Comparison of ENCODE assay signal across 9 mouse cellular contexts in genomic region chr19:5164380-5164779, GRCm38 (mm10). TPM values are rescaled to one million over a fixed set of nuclear protein-coding genes. Genes with fewer than 3 reads are reported as not detected.
DNase-seq lines count a peak whose midpoint lies in the region; ATAC-seq and TF ChIP-seq lines count a peak whose summit lies in the region.
"Had no signal": no experiment of that assay in that cellular context is flagged by ENCODE, and none has a peak within 500 bp of the region (broad histone marks: within the 10 kb centered on the region; RNA-seq: fewer than 3 reads in every experiment).

No protein-coding gene starts in this region.

- H3K27ac ChIP-seq in forebrain, postnatal 0 days (ENCODE audit: low read depth, low read length): no peak overlapping the region
- no peak overlapping the region for H3K27ac ChIP-seq in forebrain, embryonic 15.5 days (replicated peaks)
- H3K27ac ChIP-seq in stomach, postnatal 0 days (replicated peaks): no peak overlapping the region
- H3K27ac ChIP-seq in forebrain, embryonic 13.5 days: no peak overlapping the region
- H3K27ac ChIP-seq: limb, embryonic 13.5 days had no signal

- 0 out of 2 replicates have a peak, but pooled peaks cover 3% of the 10 kb centered on the region for H3K36me3 ChIP-seq in forebrain, postnatal 0 days (ENCODE audit: insufficient read depth)
- H3K36me3 ChIP-seq in forebrain, embryonic 15.5 days: 0 out of 2 replicates have a peak, but pooled peaks cover 3% of the 10 kb centered on the region
- 0 out of 2 replicates have a peak, but pooled peaks cover 3% of the 10 kb centered on the region for H3K36me3 ChIP-seq in stomach, postnatal 0 days (ENCODE audit: control insufficient read depth, insufficient read depth, low read length)
- H3K36me3 ChIP-seq in forebrain, embryonic 13.5 days (ENCODE audit: poor library complexity, severe bottlenecking): no peaks in the 10 kb centered on the region

- 62% methylated on average over 2 of the region's 2 CpGs for WGBS in forebrain, postnatal 0 days
- 60% methylated on average over 2 of the region's 2 CpGs for WGBS in forebrain, embryonic 15.5 days
- WGBS in stomach, postnatal 0 days: 67% methylated on average over 2 of the region's 2 CpGs
- WGBS in forebrain, embryonic 13.5 days: 66% methylated on average over 2 of the region's 2 CpGs

- H3K27me3 ChIP-seq in forebrain, postnatal 0 days (ENCODE audit: insufficient read depth, low read length): no peaks in the 10 kb centered on the region
- H3K27me3 ChIP-seq in forebrain, embryonic 15.5 days: no peaks in the 10 kb centered on the region
- H3K27me3 ChIP-seq in stomach, postnatal 0 days (ENCODE audit: control insufficient read depth, insufficient read depth, low read length): no peaks in the 10 kb centered on the region
- no peaks in the 10 kb centered on the region for H3K27me3 ChIP-seq in forebrain, embryonic 13.5 days
- H3K27me3 ChIP-seq: limb, embryonic 13.5 days had no signal

- ATAC-seq in forebrain, postnatal 0 days: no peak
- ATAC-seq in forebrain, embryonic 15.5 days (replicated peaks): no peak
- peak; percentile 40; the same call in 1 of the 2 replicates for ATAC-seq in granulocyte monocyte progenitor cell, adult 5-6 weeks (replicated peaks; ENCODE audit: poor library complexity, severe bottlenecking)
- ATAC-seq in stomach, postnatal 0 days (ENCODE audit: low FRiP score, low TSS enrichment): no peak
- ATAC-seq in forebrain, embryonic 13.5 days: no peak

- peak; percentile 12 for DNase-seq in forebrain, postnatal 0 days
- DNase-seq in right cerebral cortex, postnatal 4 days: peak; percentile 33
- no peak for DNase-seq in right cerebral cortex, adult 2 months (ENCODE audit: low spot score in 2 of 2)
- DNase-seq in stomach, postnatal 0 days (ENCODE audit: low spot score): peak; percentile 22
- no peak for DNase-seq in right cerebral cortex, postnatal 36 days (ENCODE audit: low spot score in 2 of 2)

- no peak for TF ChIP-seq EP300 in stomach, postnatal 0 days (optimal IDR thresholded peaks at IDR 0.05)

- H3K4me2 ChIP-seq in forebrain, postnatal 0 days (ENCODE audit: low read depth): no peak overlapping the region
- H3K4me2 ChIP-seq in forebrain, embryonic 15.5 days (replicated peaks): no peak overlapping the region
- H3K4me2 ChIP-seq in stomach, postnatal 0 days (replicated peaks; ENCODE audit: low read depth): no peak overlapping the region
- no peak overlapping the region for H3K4me2 ChIP-seq in forebrain, embryonic 13.5 days
- H3K4me2 ChIP-seq: limb, embryonic 13.5 days had no signal

- no peaks in the 10 kb centered on the region for H3K4me1 ChIP-seq in forebrain, postnatal 0 days (ENCODE audit: insufficient read depth)
- no peaks in the 10 kb centered on the region for H3K4me1 ChIP-seq in forebrain, embryonic 15.5 days
- no peaks in the 10 kb centered on the region for H3K4me1 ChIP-seq in stomach, postnatal 0 days (replicated peaks; ENCODE audit: control insufficient read depth, insufficient read depth)
- H3K4me1 ChIP-seq in forebrain, embryonic 13.5 days: no peaks in the 10 kb centered on the region
- H3K4me1 ChIP-seq: limb, embryonic 13.5 days had no signal

- H3K4me3 ChIP-seq in forebrain, postnatal 0 days (ENCODE audit: low read depth, low read length): no peak overlapping the region
- H3K4me3 ChIP-seq in forebrain, embryonic 15.5 days: no peak overlapping the region
- H3K4me3 ChIP-seq in stomach, postnatal 0 days (ENCODE audit: low read depth, low read length): no peak overlapping the region
- H3K4me3 ChIP-seq in forebrain, embryonic 13.5 days: no peak overlapping the region
- H3K4me3 ChIP-seq: limb, embryonic 13.5 days had no signal

- no peaks in the 10 kb centered on the region for H3K9me3 ChIP-seq in forebrain, postnatal 0 days (ENCODE audit: low read length)
- no peaks in the 10 kb centered on the region for H3K9me3 ChIP-seq in forebrain, embryonic 15.5 days
- H3K9me3 ChIP-seq in stomach, postnatal 0 days (ENCODE audit: control insufficient read depth, low read length): no peaks in the 10 kb centered on the region
- H3K9me3 ChIP-seq in forebrain, embryonic 13.5 days (replicated peaks): no peaks in the 10 kb centered on the region
- H3K9me3 ChIP-seq: limb, embryonic 13.5 days had no signal

- peak; percentile 52 for TF ChIP-seq CTCF in forebrain, postnatal 0 days (IDR thresholded peaks at IDR 0.05; ENCODE audit: low read depth)
- peak; percentile 70 for TF ChIP-seq CTCF in stomach, postnatal 0 days (IDR thresholded peaks at IDR 0.05; ENCODE audit: low read depth)

- no peak overlapping the region for H3K9ac ChIP-seq in forebrain, postnatal 0 days
- H3K9ac ChIP-seq in forebrain, embryonic 15.5 days (replicated peaks): no peak overlapping the region
- H3K9ac ChIP-seq in stomach, postnatal 0 days (ENCODE audit: low read length): no peak overlapping the region
- no peak overlapping the region for H3K9ac ChIP-seq in forebrain, embryonic 13.5 days
- H3K9ac ChIP-seq: limb, embryonic 13.5 days had no signal

RNA-seq across cellular contexts. Expression of gene Klc2, which starts 46.0 kb away (rescaled TPM):
- 138 and 146 TPM in 2 replicates for total RNA-seq in forebrain, postnatal 0 days (2014; rRNA removed)
- polyA plus RNA-seq in forebrain, postnatal 0 days (2015; fragmentation: Nextera tagmentation; extraction: Ambion mirVana): 54.5 and 58.6 TPM in 2 replicates
- polyA plus RNA-seq in forebrain, embryonic 15.5 days (2015; fragmentation: Nextera tagmentation; extraction: Ambion mirVana): 47.0 and 50.9 TPM in 2 replicates
- 6.1 and 10.9 TPM in 2 replicates for total RNA-seq in granulocyte monocyte progenitor cell, adult 5-6 weeks (2014; fragmentation: Nextera tagmentation)
- total RNA-seq in granulocyte monocyte progenitor cell, adult 5-6 weeks (2017): 3.0 and 3.9 TPM in 2 replicates
- polyA plus RNA-seq in stomach, postnatal 0 days (2015; fragmentation: Nextera tagmentation; extraction: Ambion mirVana): 8.7 and 8.8 TPM in 2 replicates
- 41.1 and 43.6 TPM in 2 replicates for polyA plus RNA-seq in forebrain, embryonic 13.5 days (2015; fragmentation: Nextera tagmentation; extraction: Ambion mirVana)

RNA-seq across cellular contexts. Expression of gene Rab1b, which starts 57.5 kb away (rescaled TPM):
- total RNA-seq in forebrain, postnatal 0 days (2014; rRNA removed): 219 and 231 TPM in 2 replicates
- polyA plus RNA-seq in forebrain, postnatal 0 days (2015; fragmentation: Nextera tagmentation; extraction: Ambion mirVana): 249 and 288 TPM in 2 replicates
- 243 and 248 TPM in 2 replicates for polyA plus RNA-seq in forebrain, embryonic 15.5 days (2015; fragmentation: Nextera tagmentation; extraction: Ambion mirVana)
- 99.2 and 105 TPM in 2 replicates for total RNA-seq in granulocyte monocyte progenitor cell, adult 5-6 weeks (2014; fragmentation: Nextera tagmentation)
- total RNA-seq in granulocyte monocyte progenitor cell, adult 5-6 weeks (2017): 100 and 101 TPM in 2 replicates
- polyA plus RNA-seq in stomach, postnatal 0 days (2015; fragmentation: Nextera tagmentation; extraction: Ambion mirVana): 183 and 194 TPM in 2 replicates
- 235 and 252 TPM in 2 replicates for polyA plus RNA-seq in forebrain, embryonic 13.5 days (2015; fragmentation: Nextera tagmentation; extraction: Ambion mirVana)

Comparison
In these comparisons a context has a peak if more than half of its experiments do, and no peak if none do; other contexts are left out.
1. DNase-seq: peak in forebrain, postnatal 0 days (single experiment), right cerebral cortex, postnatal 4 days (single experiment) and stomach, postnatal 0 days (single experiment); none in right cerebral cortex, adult 2 months (0 of 2) and right cerebral cortex, postnatal 36 days (0 of 2).